Mouse (Mus musculus) bone marrow macrophage, adult 2 months (primary cell): ENCODE measurements at regions not wholly inside any gene's neighbourhood (a gene's known extent, or its start where the extent isn't known, plus 50 kb on each side); places are given as distances from the start of the nearest gene placed in this dataset.

Experiments
- CTCF ChIP-seq: IDR thresholded peaks from 2 replicates; pipeline ENCODE4 v1.5.1; 2012; ENCODE audit warnings: low read depth, mild to moderate bottlenecking, low read length, moderate library complexity
- POLR2A ChIP-seq: IDR thresholded peaks from 2 replicates; pipeline ENCODE4 v1.6.1; 2012; ENCODE audit warnings: mild to moderate bottlenecking, low read depth, low read length, borderline replicate concordance

DNA sequence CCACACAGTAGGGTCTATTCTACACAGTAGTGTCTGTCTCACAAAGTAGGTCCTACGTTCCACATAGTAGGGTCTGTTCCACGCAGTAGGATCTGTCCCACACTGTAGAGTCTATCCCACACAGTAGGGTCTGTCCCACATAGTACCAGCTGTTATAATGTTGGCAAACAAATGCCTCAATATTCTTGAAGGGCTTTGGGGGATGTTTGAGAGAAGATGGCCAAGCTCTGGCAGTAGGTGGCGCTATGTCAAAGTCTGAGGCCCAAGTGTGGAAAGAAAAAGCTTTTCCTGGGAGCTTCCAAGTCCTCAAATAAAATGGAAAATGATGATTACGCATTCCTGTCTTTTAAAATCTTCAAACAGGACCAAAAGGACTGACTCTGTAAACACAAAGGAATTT lies 125.7 kb downstream of the 9530068E07Rik start:
- TF ChIP-seq CTCF: no peak; the same call in 1 of the 2 replicates
- no peak for TF ChIP-seq POLR2A
